Mouse (Mus musculus): ENCODE data around the gene Bcl2l15. TPM values are rescaled to one million over a fixed set of nuclear protein-coding genes. Genes with fewer than 3 reads are reported as not detected.

The Bcl2l15 gene
- polyA plus RNA-seq (2015; fragmentation: Nextera tagmentation; extraction: Ambion mirVana), result 0.30 TPM in 1 of 2 replicates, not detected in the other

GRCm38 (mm10) chr3:103832426-103832825 lies at the start of gene Bcl2l15:
Gene Bcl2l15 (plus strand): TSS chr3:103832601.

GRCm38 (mm10) chr3:103791230-103792110 lies 40.9 kb upstream of the Bcl2l15 start, which contains the start of gene Hipk1:
Gene Hipk1 (minus strand): TSS chr3:103791563.

DNA sequence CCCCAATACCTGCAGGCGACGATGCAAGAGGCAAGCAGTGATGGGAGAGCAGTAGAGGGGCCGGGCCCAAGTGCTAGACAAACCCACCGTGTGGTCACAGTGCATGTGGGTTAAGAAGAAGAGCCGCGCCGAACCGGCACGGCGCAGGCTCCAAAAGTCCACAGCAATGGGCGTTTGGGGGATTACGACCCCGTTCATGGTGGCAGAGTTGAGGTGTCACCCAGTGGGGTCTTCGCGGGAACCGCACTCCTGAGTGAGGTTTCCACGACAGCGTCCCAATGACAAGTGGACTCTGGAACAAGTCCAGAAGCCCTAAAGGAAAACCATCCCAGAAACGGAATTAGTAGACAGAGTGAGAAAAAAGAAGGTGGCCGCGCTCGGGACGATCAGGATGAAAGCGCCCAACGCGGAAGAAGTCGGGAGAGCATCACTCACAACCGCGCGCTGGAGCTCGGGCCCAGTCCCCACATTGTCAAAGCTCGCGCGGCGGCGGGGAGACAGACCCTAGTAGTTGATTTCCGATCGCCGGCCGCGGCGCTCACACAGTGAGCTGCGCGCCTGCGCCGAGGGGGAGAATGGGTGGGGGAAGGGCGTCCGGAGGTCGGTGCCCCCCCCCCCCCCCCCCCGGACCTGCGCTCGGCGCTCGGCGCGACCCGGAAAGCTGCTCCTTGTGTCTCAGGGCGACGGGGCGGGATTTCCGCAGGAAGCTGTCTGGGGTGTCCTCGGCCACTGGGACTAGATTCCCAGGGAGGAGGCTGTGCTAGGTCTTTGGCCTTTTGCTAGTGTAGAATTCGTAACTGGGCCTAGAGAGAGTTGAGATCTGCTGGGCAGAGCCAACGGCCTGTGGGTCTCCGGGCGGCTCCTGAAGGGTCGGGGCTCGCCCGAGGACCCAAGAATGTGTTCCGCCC lies 23.3 kb upstream of the Bcl2l15 start, which contains the start of the genes Dclre1b, Ap4b1 and Gm43064:
TSS of gene Dclre1b (minus strand) at position 554 of the 908 bp plus-strand sequence.
TSS of gene Ap4b1 (plus strand) at position 630 of the 908 bp plus-strand sequence.
TSS of gene Gm43064 (plus strand) at position 683 of the 908 bp plus-strand sequence.

GRCm38 (mm10) chr3:103858881-103859801 lies 26.7 kb downstream of the Bcl2l15 start, which contains the start of gene Ptpn22:
Gene Ptpn22 (plus strand): TSS chr3:103859795.

Other genes starting within 250 kb of the Bcl2l15 start
- gene Atg4a-ps, start 186.5 kb upstream of the Bcl2l15 start, polyA plus RNA-seq (2015; fragmentation: Nextera tagmentation; extraction: Ambion mirVana), result 0.36 TPM in 2 replicates
- 38.6 and 66.9 TPM in 2 replicates for gene Olfml3, start 94.6 kb upstream of the Bcl2l15 start, polyA plus RNA-seq (2015; fragmentation: Nextera tagmentation; extraction: Ambion mirVana)
- not detected in 2 replicates for gene Gm10964, start 93.2 kb upstream of the Bcl2l15 start, polyA plus RNA-seq (2015; fragmentation: Nextera tagmentation; extraction: Ambion mirVana)
- 7.6 and 9.2 TPM in 2 replicates for gene Hipk1, start 41.0 kb upstream of the Bcl2l15 start, polyA plus RNA-seq (2015; fragmentation: Nextera tagmentation; extraction: Ambion mirVana)
- 15.8 and 21.2 TPM in 2 replicates for gene Dclre1b, start 23.2 kb upstream of the Bcl2l15 start, polyA plus RNA-seq (2015; fragmentation: Nextera tagmentation; extraction: Ambion mirVana)
- gene Ap4b1, start 23.1 kb upstream of the Bcl2l15 start, polyA plus RNA-seq (2015; fragmentation: Nextera tagmentation; extraction: Ambion mirVana), result 17.9 and 21.5 TPM in 2 replicates
- not detected in 2 replicates for gene Gm43064, start 23.0 kb upstream of the Bcl2l15 start, polyA plus RNA-seq (2015; fragmentation: Nextera tagmentation; extraction: Ambion mirVana)
- 1.2 TPM in 2 replicates for gene Ptpn22, start 27.2 kb downstream of the Bcl2l15 start, polyA plus RNA-seq (2015; fragmentation: Nextera tagmentation; extraction: Ambion mirVana)
- gene Rsbn1, start 81.5 kb downstream of the Bcl2l15 start, polyA plus RNA-seq (2015; fragmentation: Nextera tagmentation; extraction: Ambion mirVana), result 7.6 and 9.2 TPM in 2 replicates
- gene Phtf1, start 135.5 kb downstream of the Bcl2l15 start, polyA plus RNA-seq (2015; fragmentation: Nextera tagmentation; extraction: Ambion mirVana), result 18.4 TPM in 2 replicates